ENCODE assay signal across 8 mouse cellular contexts in the genomic region with DNA sequence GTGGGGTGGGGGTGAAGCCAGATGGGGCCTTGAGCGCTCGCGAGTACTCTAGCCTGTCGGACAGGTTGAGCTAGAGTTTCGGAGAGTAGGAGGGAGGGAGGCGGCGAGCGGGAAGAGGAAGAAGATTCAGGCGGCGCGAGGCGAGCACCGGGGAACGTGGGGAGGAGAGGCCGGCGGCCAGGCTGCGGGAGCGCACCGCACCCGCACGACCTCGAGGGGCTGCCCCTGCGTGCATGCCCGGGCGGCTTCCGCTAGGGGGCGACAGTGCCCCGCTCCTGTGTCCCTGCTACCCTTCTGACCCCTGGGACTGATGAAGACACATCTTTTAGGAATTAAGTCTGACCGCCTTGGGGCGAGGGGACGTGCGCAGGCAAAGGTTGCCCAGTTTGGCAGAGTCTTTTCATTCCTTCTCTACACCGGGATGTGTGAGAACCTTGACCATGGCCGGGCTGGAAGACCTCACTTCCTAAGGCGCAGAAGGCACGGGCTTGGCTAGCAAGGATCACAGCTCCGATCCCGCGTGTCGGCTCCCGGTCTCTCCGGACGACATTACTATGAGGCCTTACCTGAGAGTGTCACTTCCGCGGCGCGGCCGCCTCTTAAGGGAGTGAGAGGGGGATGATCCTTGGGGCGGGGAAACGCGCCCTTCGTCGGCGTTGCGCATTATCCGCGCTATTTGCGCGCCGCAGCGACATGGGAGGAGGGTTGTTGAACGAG. TPM values are rescaled to one million over a fixed set of nuclear protein-coding genes. Genes with fewer than 3 reads are reported as not detected.
DNase-seq lines count a peak whose midpoint lies in the region; ATAC-seq and TF ChIP-seq lines count a peak whose summit lies in the region.

No protein-coding gene starts in this region.

- no peak for TF ChIP-seq EP300 in liver, postnatal 0 days (IDR thresholded peaks at IDR 0.05; ENCODE audit: low read depth)

- 1% methylated on average over 58 of the region's 62 CpGs for WGBS in intestine, embryonic 15.5 days
- WGBS in liver, postnatal 0 days (ENCODE audit: insufficient replicate concordance) = 2% methylated on average over 61 of the region's 62 CpGs
- 0% methylated on average over 53 of the region's 62 CpGs for WGBS in neural tube, embryonic 14.5 days

- peak overlapping the region; percentile 19 for H3K4me3 ChIP-seq in intestine, embryonic 15.5 days (replicated peaks)
- H3K4me3 ChIP-seq in liver, postnatal 0 days (ENCODE audit: low read depth, low read length) = no peak overlapping the region
- H3K4me3 ChIP-seq in neural tube, embryonic 14.5 days (ENCODE audit: low read depth, low read length) = 0 out of 2 replicates have a peak overlapping the region, but pooled peaks have one; percentile 2

- ATAC-seq in intestine, embryonic 15.5 days = peak; percentile 41; the same call in 1 of the 2 replicates
- ATAC-seq in liver, postnatal 0 days = peak; percentile 55; the same call in 1 of the 2 replicates
- ATAC-seq in neural tube, embryonic 14.5 days (ENCODE audit: low read depth) = peak; percentile 54; the same call in 1 of the 2 replicates

- no peak overlapping the region for H3K27ac ChIP-seq in intestine, embryonic 15.5 days
- H3K27ac ChIP-seq in liver, postnatal 0 days (ENCODE audit: low read depth) = no peak overlapping the region
- H3K27ac ChIP-seq in neural tube, embryonic 14.5 days (ENCODE audit: low read depth, low read length) = no peak overlapping the region

- H3K36me3 ChIP-seq in intestine, embryonic 15.5 days = no peaks in the 10 kb centered on the region
- H3K36me3 ChIP-seq in liver, postnatal 0 days (replicated peaks; ENCODE audit: insufficient read depth, low read length) = no peaks in the 10 kb centered on the region
- no peaks in the 10 kb centered on the region for H3K36me3 ChIP-seq in neural tube, embryonic 14.5 days (ENCODE audit: control insufficient read depth, insufficient read depth, low read length)

- no peak overlapping the region for H3K9ac ChIP-seq in intestine, embryonic 15.5 days
- H3K9ac ChIP-seq in liver, postnatal 0 days (replicated peaks) = no peak overlapping the region
- no peak overlapping the region for H3K9ac ChIP-seq in neural tube, embryonic 14.5 days (replicated peaks; ENCODE audit: low read depth, low read length)

- TF ChIP-seq CTCF in liver, postnatal 0 days (IDR thresholded peaks at IDR 0.05; ENCODE audit: low read depth) = peak; percentile 72

- no peaks in the 10 kb centered on the region for H3K9me3 ChIP-seq in intestine, embryonic 15.5 days
- H3K9me3 ChIP-seq in liver, postnatal 0 days (ENCODE audit: low read length) = no peaks in the 10 kb centered on the region
- H3K9me3 ChIP-seq in neural tube, embryonic 14.5 days (ENCODE audit: control insufficient read depth, low read length) = no peaks in the 10 kb centered on the region

- peak; percentile 65 for DNase-seq in ovary, postnatal 10 days (ENCODE audit: low spot score)
- DNase-seq in ovary, adult 18-20 months (ENCODE audit: low spot score) = no peak
- DNase-seq in cerebellum, postnatal 36 days = peak; percentile 22 to 28
- peak; percentile 31 for DNase-seq in gastrocnemius, postnatal 25 days
- peak; percentile 74 for DNase-seq in liver, postnatal 0 days
- peak; percentile 66 for DNase-seq in urinary bladder, adult 2 months (ENCODE audit: low spot score)

- peaks cover 91% of the 10 kb centered on the region for H3K27me3 ChIP-seq in intestine, embryonic 15.5 days (replicated peaks)
- peaks cover 93% of the 10 kb centered on the region for H3K27me3 ChIP-seq in liver, postnatal 0 days (ENCODE audit: insufficient read depth, low read length)
- peaks cover 56% of the 10 kb centered on the region for H3K27me3 ChIP-seq in neural tube, embryonic 14.5 days (ENCODE audit: control insufficient read depth, insufficient read depth, low read length)

- peak overlapping the region; percentile 64 for H3K4me2 ChIP-seq in intestine, embryonic 15.5 days (replicated peaks)
- H3K4me2 ChIP-seq in liver, postnatal 0 days (ENCODE audit: low read depth, low read length) = no peak overlapping the region
- H3K4me2 ChIP-seq in neural tube, embryonic 14.5 days (ENCODE audit: low read depth, low read length) = no peak overlapping the region

- H3K4me1 ChIP-seq in intestine, embryonic 15.5 days (replicated peaks) = peaks cover 44% of the 10 kb centered on the region
- H3K4me1 ChIP-seq in liver, postnatal 0 days (ENCODE audit: insufficient read depth) = peaks cover 10% of the 10 kb centered on the region; the same call in 1 of the 2 replicates
- H3K4me1 ChIP-seq in neural tube, embryonic 14.5 days (ENCODE audit: control insufficient read depth, insufficient read depth, low read length) = peaks cover 6% of the 10 kb centered on the region; the same call in 1 of the 2 replicates

RNA-seq across cellular contexts. Expression of gene Tfap2c, which starts 1.1 kb away (rescaled TPM):
- not detected for total RNA-seq in gastrocnemius, postnatal 25 days (2021)
- polyA plus RNA-seq in intestine, embryonic 15.5 days (2015; fragmentation: Nextera tagmentation; extraction: Ambion mirVana) = 0.06 and 0.15 TPM in 2 replicates
- polyA plus RNA-seq in liver, postnatal 0 days (2015; fragmentation: Nextera tagmentation; extraction: Ambion mirVana) = not detected in 2 replicates
- 0.09 and 0.18 TPM in 2 replicates for polyA plus RNA-seq in neural tube, embryonic 14.5 days (2014; fragmentation: Nextera tagmentation; extraction: Ambion mirVana)
- 4.9 and 5.5 TPM in 2 replicates for polyA plus RNA-seq in urinary bladder, adult 2 months (2012; rRNA removed)
